Mouse (Mus musculus): Measurements from ENCODE around the gene Msrb3.

The Msrb3 gene

GRCm38 (mm10) chr10:120895899-120896289, 3.0 kb downstream of the Msrb3 start:
- no peak for DNase-seq

GRCm38 (mm10) chr10:120894978-120895898, 3.7 kb downstream of the Msrb3 start:
- no peak for DNase-seq

GRCm38 (mm10) chr10:120893938-120894337, 5.0 kb downstream of the Msrb3 start:
- DNase-seq = no peak

- DNase-seq = no peak
These were observed 7.8 kb downstream of the Msrb3 start for GRCm38 (mm10) chr10:120891131-120891530.

- no peak for DNase-seq
These were observed 8.3 kb downstream of the Msrb3 start for GRCm38 (mm10) chr10:120890592-120890991.

- no peak for DNase-seq
These were observed 10.4 kb downstream of the Msrb3 start for GRCm38 (mm10) chr10:120888531-120888930.

DNA sequence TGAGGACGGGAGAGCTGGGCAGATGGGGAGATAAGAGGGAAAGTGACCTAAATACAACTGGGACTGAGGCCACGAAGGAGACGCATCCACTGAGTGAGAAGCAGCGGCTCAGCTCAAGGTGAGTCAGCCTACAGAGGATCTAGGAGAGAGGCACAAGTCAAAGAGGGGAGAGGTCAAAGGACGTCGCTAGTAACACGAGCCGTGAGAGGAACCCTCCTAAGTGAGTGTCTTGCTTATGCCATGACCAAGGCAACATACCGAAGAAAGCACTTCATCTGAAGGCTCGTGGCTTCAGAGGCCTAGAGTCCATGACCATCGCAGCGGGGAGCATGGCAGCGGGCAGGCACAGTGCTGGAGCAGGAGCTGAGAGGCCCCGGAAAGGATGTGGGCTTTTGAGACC, 14.7 kb downstream of the Msrb3 start:
- no peak for DNase-seq

GRCm38 (mm10) chr10:120883732-120884131, 15.2 kb downstream of the Msrb3 start:
- DNase-seq = no peak

- no peak for DNase-seq
These were observed 15.9 kb downstream of the Msrb3 start for GRCm38 (mm10) chr10:120883069-120883415.

- DNase-seq = peak; percentile 83
These were observed 16.4 kb downstream of the Msrb3 start for GRCm38 (mm10) chr10:120882347-120883068.

DNA sequence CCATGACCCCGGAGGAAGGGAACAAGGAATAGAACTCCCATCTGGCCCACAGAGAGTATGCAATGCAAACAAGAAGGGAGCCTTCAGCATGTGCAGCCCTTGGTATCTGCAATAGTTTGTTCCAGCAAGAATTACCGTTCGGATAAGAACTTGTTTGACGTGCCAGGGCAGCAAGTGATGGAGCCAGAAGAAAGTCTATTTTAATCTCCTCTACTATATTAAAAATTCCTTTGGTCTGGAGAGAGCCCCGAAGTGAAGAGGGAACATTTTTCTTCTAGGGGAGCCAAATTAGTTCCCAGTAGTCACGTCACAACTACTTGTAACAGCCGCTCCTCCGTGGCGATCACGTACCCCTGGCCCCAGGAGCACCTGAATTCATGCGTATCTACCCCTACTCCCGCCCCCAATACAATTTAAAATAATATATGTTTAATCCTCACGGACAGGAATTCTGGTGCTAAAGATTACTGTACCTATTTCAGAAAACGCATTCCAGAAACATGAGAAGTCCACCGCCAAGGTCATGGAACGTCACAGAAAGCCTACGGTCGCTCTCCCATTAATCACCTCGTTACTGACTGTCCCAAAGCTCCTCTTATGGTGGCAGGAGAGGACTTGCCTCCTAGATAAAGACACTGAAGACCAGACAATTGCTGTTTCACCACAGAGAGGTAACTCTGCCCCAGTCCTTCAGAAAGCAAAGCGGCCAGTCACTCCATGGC, 22.2 kb downstream of the Msrb3 start:
- DNase-seq = no peak

DNA sequence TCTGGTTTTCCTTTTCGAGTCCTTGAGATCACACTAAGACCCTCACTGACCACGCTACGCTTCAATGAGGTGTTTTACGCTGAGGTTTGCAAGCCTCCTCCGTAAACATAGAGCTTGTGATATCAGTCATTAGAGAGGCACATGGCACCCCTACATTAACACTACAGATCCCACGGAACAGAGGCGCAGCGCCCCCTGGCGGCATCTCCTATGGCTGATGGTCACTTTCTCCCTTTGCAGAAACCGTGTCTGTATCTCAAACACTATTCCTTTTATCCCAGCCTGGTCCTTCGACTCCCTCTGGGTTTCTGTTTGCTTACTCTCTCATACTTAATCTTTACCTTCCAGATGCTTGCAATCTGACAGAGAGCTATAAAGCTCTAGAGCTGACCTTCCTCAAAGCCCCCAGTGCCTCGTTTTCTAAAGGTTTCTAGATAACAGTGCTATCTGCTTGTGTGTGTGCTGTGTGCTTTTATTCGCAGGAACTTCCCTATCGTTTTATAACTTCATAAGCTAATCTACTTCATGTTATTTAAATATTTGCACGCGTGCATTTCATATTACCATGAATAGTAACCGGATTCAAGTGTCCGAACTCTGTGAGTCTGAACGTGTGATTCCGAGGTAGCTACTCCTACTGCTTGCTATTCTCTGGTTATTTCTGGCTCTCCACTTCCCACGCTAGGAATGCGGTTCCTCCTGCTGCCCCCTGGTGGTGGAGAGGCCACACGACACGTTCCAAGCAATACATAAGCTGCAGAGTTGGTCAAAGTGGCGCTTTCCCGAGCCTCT, 23.0 kb downstream of the Msrb3 start:
- peak; percentile 90 for DNase-seq

GRCm38 (mm10) chr10:120874261-120874660, 24.6 kb downstream of the Msrb3 start:
- DNase-seq = no peak

DNA sequence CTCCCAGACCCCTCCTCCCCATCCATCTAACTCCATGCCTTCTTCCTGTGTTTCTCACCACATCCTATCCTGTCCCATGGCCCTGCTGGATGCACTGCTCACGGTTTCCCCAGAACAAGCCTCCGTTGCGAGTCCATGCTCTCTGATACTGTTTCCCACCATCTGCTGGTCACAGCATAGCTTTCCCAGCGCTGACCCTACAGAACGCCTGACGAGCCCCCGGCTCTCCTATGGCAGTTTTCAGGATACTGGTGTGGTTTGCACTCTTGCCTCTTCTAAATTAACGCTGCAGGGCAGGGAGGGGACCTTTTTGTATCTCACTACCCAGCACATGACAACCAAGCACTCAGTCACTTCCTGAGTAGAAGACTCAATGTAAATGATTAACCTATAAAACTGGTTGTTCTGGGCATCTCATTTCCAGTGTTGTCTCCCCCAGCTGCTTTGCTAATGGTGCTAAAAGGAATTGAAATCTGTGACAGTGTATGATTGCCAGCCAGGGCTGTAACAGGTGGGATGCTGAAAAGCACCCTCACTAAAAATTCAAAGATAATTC, 25.2 kb downstream of the Msrb3 start:
- no peak for DNase-seq

- DNase-seq = peak; percentile 82
These were observed 26.4 kb downstream of the Msrb3 start for GRCm38 (mm10) chr10:120872483-120872862.

- DNase-seq = no peak
These were observed 27.0 kb downstream of the Msrb3 start for GRCm38 (mm10) chr10:120871630-120872482.

- DNase-seq = no peak
These were observed 27.8 kb downstream of the Msrb3 start for GRCm38 (mm10) chr10:120871096-120871495.

DNA sequence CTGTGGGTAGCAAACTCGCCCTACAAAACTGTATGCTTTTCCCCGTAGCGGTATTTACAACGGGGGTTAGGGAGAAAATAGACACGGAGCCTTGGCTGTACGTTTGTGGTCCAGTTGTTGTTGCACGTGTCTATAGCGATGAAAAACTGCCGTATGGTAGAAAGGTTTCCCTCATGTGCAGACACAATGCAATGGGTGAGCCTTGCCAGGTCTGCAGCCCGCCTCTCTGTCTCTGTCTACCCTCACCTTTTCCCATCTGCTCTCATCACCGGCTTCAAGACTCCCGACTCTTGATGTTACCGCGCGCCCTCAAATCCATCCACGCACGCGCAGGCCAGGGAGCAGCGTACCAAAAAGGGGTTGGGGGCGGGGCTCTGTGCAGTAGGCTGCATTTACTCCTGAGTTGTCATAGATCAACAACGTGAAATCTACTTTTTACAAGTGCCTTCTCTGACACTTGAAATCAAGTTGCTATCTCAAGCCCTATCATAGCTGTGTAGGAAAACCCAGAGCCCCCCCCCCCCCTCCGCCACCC, 29.6 kb downstream of the Msrb3 start:
- DNase-seq = no peak

DNA sequence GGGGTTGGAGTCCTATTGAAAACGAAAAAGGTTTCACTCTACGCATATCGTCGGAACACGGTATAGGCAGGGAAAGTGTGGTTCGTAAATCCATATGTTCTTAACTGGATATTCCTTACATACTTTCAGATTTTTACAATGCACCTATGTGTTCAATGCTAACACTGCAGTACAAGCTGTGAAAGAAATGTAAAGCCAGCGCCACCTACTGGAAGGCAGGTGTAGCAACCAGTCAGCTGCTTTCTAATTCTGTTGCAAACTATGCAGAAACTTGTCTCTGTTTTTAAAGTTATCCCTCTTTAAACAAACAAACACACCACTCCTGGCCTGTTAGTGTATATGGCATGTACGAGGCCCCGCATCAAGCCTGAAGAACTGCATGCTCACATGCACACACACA, 34.5 kb downstream of the Msrb3 start:
- peak; percentile 80 for DNase-seq

DNA sequence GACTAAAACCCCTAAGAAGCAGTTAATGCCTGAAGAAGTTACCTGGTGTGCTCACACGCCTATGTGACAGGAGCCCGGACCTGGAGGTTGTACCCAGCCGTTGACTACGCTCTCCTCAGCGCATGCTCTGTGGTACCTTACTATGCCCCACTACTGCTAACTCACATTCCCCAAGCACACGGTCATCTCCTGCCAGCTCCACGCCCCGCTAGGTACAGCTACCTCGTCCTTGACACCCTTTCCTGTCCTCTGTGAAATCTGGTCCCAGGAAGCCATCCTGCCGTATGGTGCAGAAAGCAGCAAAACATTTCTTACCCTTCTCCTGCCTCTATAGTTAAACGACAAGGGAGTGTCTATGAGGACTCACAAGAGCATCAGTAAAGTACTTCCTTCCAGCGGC, 37.2 kb downstream of the Msrb3 start:
- DNase-seq = no peak

DNA sequence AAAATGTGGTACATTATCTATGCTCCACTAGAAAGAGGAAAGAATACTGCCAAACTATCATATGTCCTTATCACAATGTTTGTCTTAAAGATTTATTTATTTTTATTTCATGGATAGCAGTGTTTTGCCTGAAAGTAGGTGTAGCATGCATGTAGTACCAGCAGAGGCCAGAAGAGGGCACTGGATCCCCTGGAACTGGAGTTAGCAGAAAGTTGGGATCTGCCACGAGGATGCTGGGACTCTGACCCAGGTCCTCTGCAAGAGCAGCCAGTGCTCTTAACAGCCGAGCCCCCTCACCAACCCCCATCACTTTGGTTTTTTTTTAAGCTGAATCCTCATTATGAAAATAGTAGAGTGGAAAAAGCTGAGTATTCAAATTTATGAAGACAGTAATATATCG, 37.7 kb downstream of the Msrb3 start:
- DNase-seq = peak; percentile 34

Measured in retina, postnatal 1 day (tissue).